Mouse (Mus musculus) neural tube, embryonic 15.5 days (tissue): ENCODE measurements at regions not wholly inside any gene's neighbourhood (a gene's known extent, or its start where the extent isn't known, plus 50 kb on each side); places are given as distances from the start of the nearest gene placed in this dataset.

Experiments
- ATAC-seq: fragments of 200-750 bp; cut with Nextera tagmentation; 2 replicates; pipeline ENCODE4 v1.8.0; 2017; ENCODE audit warnings: mild to moderate bottlenecking, moderate TSS enrichment, moderate library complexity; ENCODE audit not compliant: low FRiP score
- H3K27ac ChIP-seq: fragments of 300-500 bp; sonication (generic); replicated peaks from 2 replicates; pipeline ENCODE4 v1.5.1; 2015; ENCODE audit warnings: mild to moderate bottlenecking, inconsistent platforms
- H3K27me3 ChIP-seq: fragments of 300-500 bp; sonication (generic); replicated peaks from 2 replicates; pipeline ENCODE4 v1.6.1; 2015; ENCODE audit warnings: inconsistent platforms
- H3K36me3 ChIP-seq: fragments of 300-500 bp; sonication (generic); 2 replicates; pipeline ENCODE4 v1.6.1; 2015; ENCODE audit warnings: inconsistent platforms
- H3K4me1 ChIP-seq: fragments of 300-500 bp; sonication (generic); 2 replicates; pipeline ENCODE4 v1.6.1; 2015; ENCODE audit warnings: inconsistent platforms
- H3K4me2 ChIP-seq: fragments of 300-500 bp; sonication (generic); 2 replicates; pipeline ENCODE4 v1.6.1; 2015; ENCODE audit warnings: inconsistent platforms, mild to moderate bottlenecking, moderate library complexity
- H3K4me3 ChIP-seq: fragments of 300-500 bp; sonication (generic); replicated peaks from 2 replicates; pipeline ENCODE4 v1.5.1; 2015; ENCODE audit warnings: mild to moderate bottlenecking, inconsistent platforms
- H3K9ac ChIP-seq: fragments of 300-500 bp; sonication (generic); replicated peaks from 2 replicates; pipeline ENCODE4 v1.6.1; 2015; ENCODE audit warnings: mild to moderate bottlenecking, inconsistent platforms
- H3K9me3 ChIP-seq: fragments of 300-500 bp; sonication (generic); replicated peaks from 2 replicates; pipeline ENCODE4 v1.6.1; 2016; ENCODE audit warnings: inconsistent platforms
- WGBS: fragments of 180-500 bp; shearing (Covaris S2); methylation state at CpG from one replicate; pipeline ENCODE4 v1.1.7; 2015; ENCODE audit warnings: mixed read lengths; 5-methylcytosine and 5-hydroxymethylcytosine counted together

GRCm38 (mm10) chr6:24245591-24245990, 77.7 kb upstream of the Slc13a1 start:
- 93% methylated on average over 1 of the region's 1 CpGs for WGBS

GRCm38 (mm10) chr6:24238541-24238940, 70.6 kb upstream of the Slc13a1 start:
- Histone ChIP-seq H3K36me3 (no peaks in the 10 kb centered on the region), H3K9me3 (no peaks in the 10 kb centered on the region), H3K4me3 (no peak overlapping the region), H3K4me2 (no peak overlapping the region), H3K27ac (no peak overlapping the region), H3K9ac (no peak overlapping the region), H3K27me3 (no peaks in the 10 kb centered on the region), H3K4me1 (no peaks in the 10 kb centered on the region)
- WGBS: 53% methylated on average over 1 of the region's 1 CpGs
- no peak for ATAC-seq

More at GRCm38 (mm10) chr6:24245591-24245990, 77.7 kb upstream of the Slc13a1 start:
- H3K4me2 ChIP-seq: no peak overlapping the region
- H3K9ac ChIP-seq: no peak overlapping the region
- no peak for ATAC-seq
- no peaks in the 10 kb centered on the region for H3K36me3 ChIP-seq
- H3K4me3 ChIP-seq: no peak overlapping the region
- H3K27me3 ChIP-seq: no peaks in the 10 kb centered on the region
- no peak overlapping the region for H3K27ac ChIP-seq
- no peaks in the 10 kb centered on the region for H3K4me1 ChIP-seq
- H3K9me3 ChIP-seq: no peaks in the 10 kb centered on the region

- H3K36me3 ChIP-seq: no peaks in the 10 kb centered on the region
- no peaks in the 10 kb centered on the region for H3K9me3 ChIP-seq
- WGBS: 80% methylated on average over 2 of the region's 2 CpGs
- H3K4me1 ChIP-seq: no peaks in the 10 kb centered on the region
- no peak overlapping the region for H3K4me3 ChIP-seq
- no peak overlapping the region for H3K9ac ChIP-seq
- ATAC-seq: no peak
- H3K4me2 ChIP-seq: no peak overlapping the region
- H3K27ac ChIP-seq: no peak overlapping the region
- no peaks in the 10 kb centered on the region for H3K27me3 ChIP-seq
These were observed 70.2 kb upstream of the Slc13a1 start for GRCm38 (mm10) chr6:24238054-24238453.

GRCm38 (mm10) chr6:24233626-24234025, 65.7 kb upstream of the Slc13a1 start:
- WGBS: 83% methylated on average over 2 of the region's 2 CpGs
- H3K9me3 ChIP-seq: no peaks in the 10 kb centered on the region
- H3K27ac ChIP-seq: no peak overlapping the region
- no peak overlapping the region for H3K4me3 ChIP-seq
- no peaks in the 10 kb centered on the region for H3K36me3 ChIP-seq
- no peak overlapping the region for H3K9ac ChIP-seq
- no peak overlapping the region for H3K4me2 ChIP-seq
- no peak for ATAC-seq
- no peaks in the 10 kb centered on the region for H3K27me3 ChIP-seq
- no peaks in the 10 kb centered on the region for H3K4me1 ChIP-seq

GRCm38 (mm10) chr6:24220589-24220988, 52.7 kb upstream of the Slc13a1 start:
- no peaks in the 10 kb centered on the region for H3K27me3 ChIP-seq
- no peak overlapping the region for H3K9ac ChIP-seq
- WGBS: 83% methylated on average over 1 of the region's 1 CpGs
- no peak overlapping the region for H3K27ac ChIP-seq
- ATAC-seq: no peak
- no peaks in the 10 kb centered on the region for H3K9me3 ChIP-seq
- H3K4me3 ChIP-seq: no peak overlapping the region
- no peak overlapping the region for H3K4me2 ChIP-seq
- no peaks in the 10 kb centered on the region for H3K36me3 ChIP-seq
- H3K4me1 ChIP-seq: no peaks in the 10 kb centered on the region

- H3K9ac ChIP-seq: no peak overlapping the region
- no peak overlapping the region for H3K4me2 ChIP-seq
- ATAC-seq: no peak
- no peaks in the 10 kb centered on the region for H3K36me3 ChIP-seq
- no peaks in the 10 kb centered on the region for H3K27me3 ChIP-seq
- no peaks in the 10 kb centered on the region for H3K4me1 ChIP-seq
- WGBS: 75% methylated on average over 3 of the region's 3 CpGs
- H3K9me3 ChIP-seq: no peaks in the 10 kb centered on the region
- H3K27ac ChIP-seq: no peak overlapping the region
- H3K4me3 ChIP-seq: no peak overlapping the region
These were observed 52.1 kb upstream of the Slc13a1 start for GRCm38 (mm10) chr6:24219882-24220522.
